Mouse (Mus musculus) layer of hippocampus, adult 11-12 months (tissue): ENCODE data around the gene Olfr945.

Experiments
- DNase-seq: peaks from one replicate; pipeline ENCODE4 v3.0.0; 2022; ENCODE audit warnings: low spot score

Gene Olfr945

GRCm38 (mm10) chr9:39276718-39277117 lies at the start of gene Olfr945:
TSS of gene Olfr945 (minus strand) at chr9:39276818.
- no peak for DNase-seq

- DNase-seq: no peak
These were observed 49.3 kb upstream of the Olfr945 start, which contains the start of gene Olfr948 for GRCm38 (mm10) chr9:39325945-39326344. TSS of gene Olfr948 (minus strand) at chr9:39326045.

- no peak for DNase-seq
These were observed 10.5 kb upstream of the Olfr945 start for GRCm38 (mm10) chr9:39287136-39287535.

GRCm38 (mm10) chr9:39249894-39250293 lies 26.7 kb downstream of the Olfr945 start, which contains the start of gene Olfr1537:
TSS of gene Olfr1537 (minus strand) at chr9:39249994.
- DNase-seq: no peak
